Mouse (Mus musculus) stomach, postnatal 0 days (tissue): ENCODE results near the gene Tldc2.

Source experiments
- CTCF ChIP-seq: IDR thresholded peaks from 2 replicates; pipeline ENCODE4 v1.5.1; 2016; ENCODE audit warnings: antibody characterized with exemption, low read depth, mild to moderate bottlenecking, moderate library complexity
- EP300 ChIP-seq: optimal IDR thresholded peaks from 2 replicates; pipeline ENCODE3; 2016; ENCODE audit warnings: antibody characterized with exemption

- TF ChIP-seq CTCF: no peak
- TF ChIP-seq EP300: no peak
These were observed 49.8 kb downstream of the Tldc2 start for GRCm38 (mm10) chr2:157136646-157137045.
